Mouse (Mus musculus): ENCODE results near the gene Gm21969. TPM values are rescaled to one million over a fixed set of nuclear protein-coding genes. Genes with fewer than 3 reads are reported as not detected.

Gm21969 gene
- total RNA-seq, 2 experiments from 2014 or later, result not detected

GRCm38 (mm10) chr4:139584704-139585103 is 18.3 kb upstream of the Gm21969 start:
- DNase-seq (ENCODE audit: low spot score in 2 of 2), result no peak

GRCm38 (mm10) chr4:139585713-139586112 is 17.3 kb upstream of the Gm21969 start:
- DNase-seq (ENCODE audit: low spot score in 2 of 2), result no peak

GRCm38 (mm10) chr4:139587370-139587769 is 15.6 kb upstream of the Gm21969 start:
- no peak for DNase-seq (ENCODE audit: low spot score in 2 of 2)

- DNase-seq (ENCODE audit: low spot score in 2 of 2), result no peak
Observed at GRCm38 (mm10) chr4:139587773-139588172, 15.2 kb upstream of the Gm21969 start.

GRCm38 (mm10) chr4:139589351-139590027 is 13.5 kb upstream of the Gm21969 start:
- no peak for DNase-seq (ENCODE audit: low spot score in 2 of 2)

GRCm38 (mm10) chr4:139590446-139590845 is 12.5 kb upstream of the Gm21969 start:
- no peak for DNase-seq (ENCODE audit: low spot score in 2 of 2)

- no peak for DNase-seq (ENCODE audit: low spot score in 2 of 2)
Observed at GRCm38 (mm10) chr4:139592895-139593294, 10.1 kb upstream of the Gm21969 start.

- no peak for DNase-seq (ENCODE audit: low spot score in 2 of 2)
Observed at GRCm38 (mm10) chr4:139593383-139593782, 9.6 kb upstream of the Gm21969 start.

- no peak for DNase-seq (ENCODE audit: low spot score in 2 of 2)
Observed at GRCm38 (mm10) chr4:139594062-139594461, 8.9 kb upstream of the Gm21969 start.

GRCm38 (mm10) chr4:139596715-139597114 is 6.3 kb upstream of the Gm21969 start:
- no peak for DNase-seq (ENCODE audit: low spot score in 2 of 2)

GRCm38 (mm10) chr4:139597286-139598284 is 5.4 kb upstream of the Gm21969 start:
- no peak for DNase-seq (ENCODE audit: low spot score in 2 of 2)

GRCm38 (mm10) chr4:139598356-139598755 is 4.6 kb upstream of the Gm21969 start:
- DNase-seq (ENCODE audit: low spot score in 2 of 2), result no peak

- peak in 1 of 2 experiments; percentile 37 for DNase-seq (ENCODE audit: low spot score in 2 of 2)
Observed at GRCm38 (mm10) chr4:139598950-139599518, 4.0 kb upstream of the Gm21969 start.

- no peak for DNase-seq (ENCODE audit: low spot score in 2 of 2)
Observed at GRCm38 (mm10) chr4:139601519-139602356, 1.2 kb upstream of the Gm21969 start.

GRCm38 (mm10) chr4:139605216-139605615 is 2.2 kb downstream of the Gm21969 start:
- DNase-seq (ENCODE audit: low spot score in 2 of 2), result no peak

- no peak for DNase-seq (ENCODE audit: low spot score in 2 of 2)
Observed at GRCm38 (mm10) chr4:139606732-139607131, 3.7 kb downstream of the Gm21969 start.

GRCm38 (mm10) chr4:139608975-139609374 is 6.0 kb downstream of the Gm21969 start:
- no peak for DNase-seq (ENCODE audit: low spot score in 2 of 2)

- no peak for DNase-seq (ENCODE audit: low spot score in 2 of 2)
Observed at GRCm38 (mm10) chr4:139610954-139611353, 8.0 kb downstream of the Gm21969 start.

GRCm38 (mm10) chr4:139611542-139611953 is 8.6 kb downstream of the Gm21969 start:
- DNase-seq (ENCODE audit: low spot score in 2 of 2), result peak; percentile 81 to 89

GRCm38 (mm10) chr4:139614524-139615260 is 11.7 kb downstream of the Gm21969 start:
- no peak for DNase-seq (ENCODE audit: low spot score in 2 of 2)

Measured in layer of hippocampus, postnatal 14 days (tissue).